Mouse (Mus musculus) olfactory bulb, adult 2 months (tissue): Measurements from ENCODE around the gene Cavin2.

ENCODE experiments used
- CTCF ChIP-seq: fragments of 200-500 bp; IDR thresholded peaks from 2 replicates; pipeline ENCODE4 v1.5.1; 2012; ENCODE audit warnings: low read depth, mild to moderate bottlenecking, low read length, moderate library complexity; ENCODE audit not compliant: insufficient read depth
- POLR2A ChIP-seq: fragments of 200-500 bp; IDR thresholded peaks from 2 replicates; pipeline ENCODE4 v1.6.1; 2012; ENCODE audit warnings: mild to moderate bottlenecking, low read depth, low read length, moderate library complexity; ENCODE audit not compliant: insufficient read depth

DNA sequence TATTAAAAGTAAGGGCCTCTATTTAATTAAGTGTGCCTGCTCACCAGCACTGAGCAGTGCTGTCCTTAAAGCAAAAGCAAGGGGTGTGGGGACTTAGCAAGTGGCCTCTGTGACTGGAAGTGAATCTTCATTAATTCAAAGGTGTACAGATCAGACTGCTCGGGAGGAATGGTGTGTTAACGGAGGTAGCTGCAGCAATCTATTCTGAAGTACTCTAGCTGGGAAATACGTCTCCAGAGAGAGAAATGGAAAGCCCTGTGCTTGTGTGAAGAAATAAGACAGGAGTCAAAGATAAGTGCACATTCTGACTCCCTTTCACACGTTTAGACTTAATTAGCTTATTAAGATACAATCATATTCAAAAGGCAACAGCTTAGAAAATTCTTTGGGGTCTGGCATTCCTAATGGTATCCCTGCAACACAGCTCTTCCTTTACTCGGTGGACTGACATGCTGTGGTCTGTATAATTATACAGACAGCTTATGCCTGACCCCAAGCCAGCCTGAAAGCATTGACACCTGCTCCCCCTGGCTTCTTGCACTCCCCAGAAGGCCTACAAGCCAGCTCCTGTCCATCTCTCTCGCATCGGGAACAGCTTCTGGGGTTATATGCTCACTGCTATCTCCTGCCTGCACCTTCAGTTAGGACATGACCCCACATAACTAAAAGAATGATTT, 60.5 kb downstream of the Cavin2 start:
- TF ChIP-seq POLR2A: no peak
- no peak for TF ChIP-seq CTCF
